Mouse (Mus musculus) embryonic stem cell, embryonic (primary cell): ENCODE data around the gene Dnase2b.

ENCODE experiments used
- CTCF ChIA-PET, 4 experiments: fragments of 300-600 bp in 2 of 4; fragments of 350-600 bp in 2 of 4; sonication (Branson Sonifier 250); formaldehyde crosslinking; loops; one replicate each; lab custom pipeline; 2022; ENCODE audit warnings: inconsistent platforms in 2 of 4; lab: Charles Lee
- POLR2A ChIA-PET, 4 experiments: fragments of 300-600 bp in 2 of 4; fragments of 350-600 bp in 2 of 4; sonication (Branson Sonifier 250); formaldehyde crosslinking; loops; one replicate each; lab custom pipeline; 2022; ENCODE audit warnings: antibody characterized with exemption in 4 of 4, inconsistent platforms in 1 of 4; lab: Charles Lee

Dnase2b gene

GRCm38 (mm10) chr3:146615496-146615895 lies at the start of gene Dnase2b:
Gene Dnase2b, minus strand, starts transcription at chr3:146615596.
- CTCF ChIA-PET: no interaction called here
- POLR2A ChIA-PET: no interaction called here

DNA sequence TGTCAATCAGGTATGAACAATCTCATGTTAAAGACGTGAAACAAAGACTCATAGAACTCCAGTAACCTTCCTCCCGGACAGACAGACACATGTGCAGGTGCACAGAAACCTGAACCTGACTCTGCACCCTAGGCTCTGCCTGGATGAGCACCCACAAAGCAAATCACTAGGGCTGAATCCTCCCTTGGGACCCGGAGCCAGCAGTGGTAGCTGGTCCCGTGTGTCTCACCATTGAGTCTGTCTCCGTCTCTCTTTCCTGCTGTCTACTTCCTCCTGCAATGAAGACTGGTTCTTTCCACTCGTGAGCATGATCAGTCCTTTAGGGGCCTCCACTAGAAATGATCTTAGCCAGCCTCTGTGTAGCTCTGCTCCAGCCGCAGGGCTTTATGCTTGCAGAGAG lies 46.5 kb upstream of the Dnase2b start:
- ChIA-PET CTCF (interaction anchor here in 1 of 4 experiments (0.7 kb wide), 1 partner anchor 128 kb away, joined by 3 read pairs; no protein-coding TSS in a partner anchor), POLR2A (interaction anchor here in 1 of 4 experiments (0.7 kb wide), 1 partner anchor 9 kb away, joined by 5 read pairs; no protein-coding TSS in a partner anchor)

DNA sequence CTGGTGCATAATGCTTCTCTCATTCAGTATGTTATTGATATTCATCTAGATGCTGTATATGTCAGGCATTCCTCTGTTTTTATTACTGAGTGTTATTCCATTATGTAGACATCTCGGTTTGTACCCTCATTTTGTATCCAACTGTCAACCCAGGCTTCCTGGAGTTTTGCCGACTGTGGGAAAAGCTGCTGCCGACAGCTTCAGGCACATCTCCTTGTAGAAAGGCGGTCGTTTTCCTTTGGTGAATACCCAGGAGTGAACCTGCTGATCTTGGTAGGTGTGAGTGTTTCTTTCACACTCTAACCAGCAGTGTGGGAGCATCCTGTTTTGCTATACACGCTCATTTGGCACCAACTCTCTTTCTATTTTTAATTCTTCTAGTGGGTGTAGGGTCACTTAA lies 45.6 kb upstream of the Dnase2b start:
- ChIA-PET CTCF (no interaction called here), POLR2A (no interaction called here)

DNA sequence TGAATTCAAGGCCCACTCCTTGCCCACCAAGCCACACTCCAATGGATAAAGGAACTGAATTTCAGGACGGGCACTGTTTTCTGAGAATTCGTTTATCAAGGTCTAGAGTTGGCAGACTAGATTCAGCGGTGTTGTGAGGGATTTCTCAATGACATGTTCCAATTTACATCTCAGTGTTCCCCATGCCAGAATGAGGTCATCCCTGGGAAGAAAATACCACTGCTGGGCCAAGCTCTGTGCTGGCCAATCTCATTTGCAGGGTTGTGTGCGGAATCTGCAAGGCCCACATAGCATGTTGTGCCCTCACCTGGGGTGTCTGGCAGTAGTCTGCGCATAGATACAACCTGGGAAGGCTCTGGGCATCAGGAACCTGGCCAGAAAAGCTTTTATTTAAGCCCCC lies 43.9 kb upstream of the Dnase2b start:
- CTCF ChIA-PET: no interaction called here
- POLR2A ChIA-PET: no interaction called here

DNA sequence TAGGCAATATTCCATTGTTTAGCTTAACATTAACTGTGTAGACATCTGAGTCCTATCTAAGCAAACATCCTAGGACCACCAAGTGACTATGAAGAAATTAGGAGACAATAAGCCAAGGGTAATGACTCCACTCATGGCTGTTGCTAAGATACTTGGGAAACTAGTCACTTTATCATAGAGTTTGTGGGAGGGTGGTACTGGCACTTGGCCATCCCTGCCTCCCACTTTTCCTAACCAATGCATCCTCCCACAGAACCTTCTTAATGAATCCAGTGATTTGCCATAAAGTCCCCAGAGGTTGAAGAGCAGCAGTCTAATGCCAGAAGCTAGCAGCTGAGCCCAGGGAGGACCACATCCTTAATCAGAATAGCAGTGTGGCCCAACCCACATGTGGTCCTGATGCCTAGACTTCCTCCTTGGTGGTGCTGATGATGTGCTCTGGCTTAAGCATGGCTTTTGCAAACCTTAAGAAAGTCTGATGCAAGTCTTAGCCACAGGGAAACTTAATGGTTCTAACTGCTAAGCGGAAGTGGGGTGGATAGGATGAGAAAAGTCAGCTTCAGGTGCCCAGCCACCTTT lies 42.8 kb upstream of the Dnase2b start:
- CTCF ChIA-PET: no interaction called here
- POLR2A ChIA-PET: no interaction called here

DNA sequence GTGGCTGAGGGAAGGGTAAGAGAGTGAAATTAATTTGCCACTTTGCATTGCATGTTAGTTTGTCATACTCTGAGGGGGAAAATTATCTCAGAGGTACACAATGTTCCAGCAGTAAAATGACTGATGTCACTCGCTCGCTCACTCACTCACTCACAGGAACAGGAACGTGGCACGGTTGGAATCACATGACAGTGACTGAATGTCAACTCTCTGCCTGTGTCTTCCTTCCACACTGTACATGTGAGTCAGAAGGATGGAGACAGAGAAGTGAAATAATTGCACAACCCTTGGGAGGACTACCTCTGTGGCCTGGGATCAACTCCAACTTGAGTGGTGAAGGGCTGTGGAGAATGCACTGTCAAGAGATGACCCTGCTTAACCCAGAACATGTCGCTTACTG lies 42.0 kb upstream of the Dnase2b start:
- ChIA-PET CTCF (no interaction called here), POLR2A (no interaction called here)

DNA sequence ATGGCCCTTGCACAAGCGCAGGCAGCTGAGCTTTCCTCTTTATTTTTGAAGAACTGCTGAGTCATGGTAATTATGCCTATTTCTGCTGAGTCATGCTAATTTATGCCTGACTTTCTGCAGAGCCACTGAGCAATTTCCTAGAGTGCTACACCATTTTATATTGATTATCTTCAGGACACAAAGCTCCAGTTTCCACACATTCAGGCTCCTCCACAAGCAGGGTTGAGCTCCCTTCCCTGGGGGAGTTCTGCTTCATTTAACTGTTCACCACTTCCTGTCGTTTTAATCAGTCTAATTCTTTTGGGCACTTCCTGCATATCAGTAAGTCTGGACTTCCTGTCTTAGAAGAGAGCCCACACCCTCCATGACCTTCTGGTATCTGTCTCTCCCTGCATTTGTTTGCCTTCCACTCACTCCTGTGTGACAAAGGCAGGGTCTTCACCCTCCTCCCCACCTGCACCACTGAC lies 39.7 kb upstream of the Dnase2b start:
- CTCF ChIA-PET: interaction anchor here in 3 of 4 experiments (0.5 to 0.7 kb wide), 3 partner anchors 26 to 84 kb away, joined by 4 to 14 read pairs (median 4); no protein-coding TSS in a partner anchor

GRCm38 (mm10) chr3:146653692-146654091 lies 38.3 kb upstream of the Dnase2b start:
- ChIA-PET CTCF (no interaction called here), POLR2A (interaction anchor here in 1 of 4 experiments (1.4 kb wide), 1 partner anchor 12 kb away, joined by 3 read pairs; no protein-coding TSS in a partner anchor)

More for the DNA sequence above, 39.7 kb upstream of the Dnase2b start:
- POLR2A ChIA-PET: interaction anchor here in 1 of 4 experiments (0.9 to 1.4 kb wide), 3 partner anchors 13 to 133 kb away, joined by 3 read pairs; partner anchors contain the start of gene Rpf1

- POLR2A ChIA-PET: interaction anchor here in 2 of 4 experiments (0.7 kb wide), 3 partner anchors 11 to 85 kb away, joined by 3 to 8 read pairs (median 4); no protein-coding TSS in a partner anchor
- CTCF ChIA-PET: no interaction called here
These were observed 37.0 kb upstream of the Dnase2b start for GRCm38 (mm10) chr3:146652431-146652830.

GRCm38 (mm10) chr3:146651217-146651616 lies 35.8 kb upstream of the Dnase2b start, which contains the start of gene 4930503B20Rik:
Gene 4930503B20Rik, minus strand, starts transcription at chr3:146651317.
- ChIA-PET POLR2A (interaction anchor here in 1 of 4 experiments (0.7 kb wide), 1 partner anchor 191 kb away, joined by 3 read pairs; no protein-coding TSS in a partner anchor), CTCF (no interaction called here)

- ChIA-PET CTCF (no interaction called here), POLR2A (no interaction called here)
These were observed 35.3 kb upstream of the Dnase2b start for GRCm38 (mm10) chr3:146650716-146651115.

GRCm38 (mm10) chr3:146649311-146649894 lies 34.0 kb upstream of the Dnase2b start:
- ChIA-PET POLR2A (interaction anchor here in 1 of 4 experiments (1.4 kb wide), 1 partner anchor 128 kb away, joined by 3 read pairs; the partner anchor contains the start of gene Rpf1), CTCF (no interaction called here)

DNA sequence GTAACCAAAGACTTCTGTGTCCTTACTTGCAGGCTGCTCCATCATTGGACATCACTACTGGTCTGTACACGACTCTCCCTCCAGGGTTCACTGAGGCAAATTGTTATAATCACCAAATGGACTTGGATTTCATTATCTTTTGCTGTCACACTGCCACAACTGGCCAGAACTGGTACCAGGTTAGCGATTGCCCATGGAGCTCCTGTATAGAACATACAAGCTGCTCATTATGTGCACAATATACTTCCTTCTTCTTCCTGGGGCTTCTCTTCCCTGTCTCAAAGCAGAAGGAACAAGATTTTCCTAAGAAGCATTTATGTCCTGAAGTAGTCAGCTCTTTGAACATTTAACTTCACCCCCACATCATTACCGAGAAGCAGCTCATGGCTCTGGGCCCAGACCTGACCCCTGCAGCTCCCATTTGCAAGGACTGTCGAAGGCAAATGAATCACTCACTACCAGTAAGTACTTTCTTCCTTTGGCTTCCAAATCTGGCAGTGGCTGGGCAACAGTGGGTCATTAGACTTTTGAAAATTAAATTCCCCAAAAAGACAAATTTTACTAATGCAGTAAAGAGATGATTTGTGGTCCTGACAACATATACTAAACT lies 26.5 kb upstream of the Dnase2b start:
- POLR2A ChIA-PET: interaction anchor here in 1 of 4 experiments (0.9 kb wide), 1 partner anchor 12 kb away, joined by 3 read pairs; no protein-coding TSS in a partner anchor
- CTCF ChIA-PET: interaction anchor here in 1 of 4 experiments (0.6 kb wide), 1 partner anchor 424 kb away, joined by 3 read pairs; no protein-coding TSS in a partner anchor

DNA sequence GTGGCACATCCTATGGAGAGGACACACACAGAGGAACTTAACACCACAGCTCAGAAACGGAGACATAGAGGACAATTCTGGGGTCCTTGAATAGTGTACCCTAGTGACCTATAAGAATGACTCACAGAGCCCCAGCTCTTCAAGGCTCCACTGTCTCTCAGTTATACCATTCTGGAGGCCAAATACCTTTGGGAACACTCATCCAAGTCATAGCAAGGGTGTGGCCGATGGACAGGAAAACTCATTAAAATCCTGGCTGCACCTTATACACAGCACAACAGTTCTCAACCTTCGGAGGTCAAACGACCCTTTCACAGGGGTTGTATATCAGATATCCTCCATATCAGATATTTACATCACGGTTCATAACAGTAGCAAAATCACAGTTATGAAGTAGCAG lies 17.1 kb upstream of the Dnase2b start:
- ChIA-PET CTCF (no interaction called here), POLR2A (interaction anchor here in 1 of 4 experiments (0.6 kb wide), 1 partner anchor 387 kb away, joined by 3 read pairs; no protein-coding TSS in a partner anchor)

- ChIA-PET CTCF (interaction anchor here in 1 of 4 experiments (0.6 to 0.9 kb wide), 2 partner anchors 26 to 205 kb away, joined by 4 to 14 read pairs; no protein-coding TSS in a partner anchor), POLR2A (interaction anchor here in 2 of 4 experiments (1.1 to 1.4 kb wide), 2 partner anchors 8 to 27 kb away, joined by 3 read pairs; no protein-coding TSS in a partner anchor)
These were observed 13.0 kb upstream of the Dnase2b start for GRCm38 (mm10) chr3:146628227-146628982.

GRCm38 (mm10) chr3:146625766-146626165 lies 10.4 kb upstream of the Dnase2b start:
- POLR2A ChIA-PET: interaction anchor here in 2 of 4 experiments (0.8 kb wide), 2 partner anchors 104 to 125 kb away, joined by 3 read pairs; partner anchors contain the start of gene Rpf1 (in 1 of the 2)
- CTCF ChIA-PET: no interaction called here

GRCm38 (mm10) chr3:146621966-146622365 lies 6.6 kb upstream of the Dnase2b start:
- CTCF ChIA-PET: no interaction called here
- POLR2A ChIA-PET: no interaction called here

DNA sequence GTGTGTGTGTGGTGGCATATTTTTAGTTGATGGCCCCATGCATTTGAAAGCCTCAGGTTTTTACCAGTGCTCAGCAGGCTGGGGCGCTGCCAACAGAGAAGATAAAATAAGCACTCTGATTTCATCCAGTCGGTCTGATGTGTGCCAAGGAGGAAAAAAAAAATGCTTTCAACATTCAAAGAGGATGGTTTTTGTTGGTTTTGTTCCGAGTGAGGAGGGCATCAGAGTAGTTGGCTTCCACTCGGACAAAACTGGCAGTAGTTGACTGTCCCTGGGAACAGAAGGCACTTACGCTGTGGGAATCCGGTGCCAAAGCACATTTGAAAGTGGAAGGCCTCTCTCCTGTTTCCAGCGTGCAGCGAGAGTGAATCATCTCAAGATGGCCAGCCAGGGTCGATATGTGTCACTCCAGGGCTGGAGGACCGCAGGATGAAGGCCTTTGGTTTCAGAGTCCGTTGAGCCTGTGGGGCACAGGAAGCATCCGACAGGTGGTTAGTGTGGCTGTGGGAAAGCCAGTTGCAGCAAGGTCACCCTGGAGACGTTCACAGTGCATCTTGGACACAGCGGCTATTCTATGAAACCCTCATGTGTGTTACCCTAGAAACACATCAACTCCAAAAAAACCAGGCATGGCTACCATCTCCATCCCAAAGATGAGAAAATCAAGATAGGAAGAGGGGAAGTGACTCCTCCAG lies 5.3 kb upstream of the Dnase2b start:
- ChIA-PET POLR2A (interaction anchor here in 1 of 4 experiments (0.9 kb wide), 1 partner anchor 9 kb away, joined by 3 read pairs; no protein-coding TSS in a partner anchor), CTCF (no interaction called here)
